Mouse (Mus musculus): ENCODE results near the gene Tmem179. TPM values are rescaled to one million over a fixed set of nuclear protein-coding genes. Genes with fewer than 3 reads are reported as not detected.

Gene Tmem179
- polyA plus RNA-seq, 2 experiments, result 0.28 to 0.36 TPM

DNA sequence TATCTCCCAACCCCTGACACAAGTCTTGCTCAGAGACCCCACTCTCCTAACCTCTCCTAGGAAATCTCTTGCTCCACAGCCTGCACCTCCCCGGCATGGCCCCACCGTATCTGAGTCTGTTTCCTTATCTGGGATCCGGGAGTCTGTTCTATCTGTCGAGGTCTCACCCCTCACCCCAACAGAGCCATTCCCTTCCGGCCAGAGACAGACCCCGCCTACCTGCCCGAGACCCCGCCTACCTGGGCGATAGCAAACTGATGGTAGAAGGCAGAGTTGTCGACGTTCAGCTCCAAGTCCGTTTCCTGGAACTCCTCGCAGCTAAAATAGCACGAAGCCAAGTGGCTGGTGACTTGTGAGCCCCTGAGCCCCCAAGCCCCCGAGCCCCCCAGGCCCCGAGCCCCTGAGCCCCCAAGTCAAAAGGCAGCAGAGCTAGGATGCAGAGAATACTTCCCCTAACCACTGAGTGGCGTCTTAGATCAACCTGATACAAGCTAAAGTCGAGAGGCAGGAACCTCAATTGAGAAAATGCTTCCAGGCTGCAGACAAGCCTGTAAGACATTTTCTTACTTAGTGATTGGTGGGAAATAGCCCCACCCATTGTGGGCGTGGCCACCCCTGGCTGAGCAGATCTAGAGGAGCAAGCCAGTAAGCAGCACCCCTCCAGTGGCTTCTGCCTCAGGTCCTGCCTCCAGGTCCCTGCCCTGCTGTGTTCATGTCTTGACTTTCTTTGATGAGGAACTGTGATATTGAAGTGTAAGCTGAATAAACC, 13.4 kb downstream of the Tmem179 start:
- Histone ChIP-seq H3K4me2 (replicated peaks; ENCODE audit: low read depth, low read length, severe bottlenecking) (no peak overlapping the region), H3K27me3 (ENCODE audit: control insufficient read depth, insufficient read depth, low read length) (no peaks in the 10 kb centered on the region), H3K4me1 (ENCODE audit: control insufficient read depth, insufficient read depth, low read length) (no peaks in the 10 kb centered on the region), H3K36me3 (ENCODE audit: control insufficient read depth, insufficient read depth, low read length) (no peaks in the 10 kb centered on the region), H3K4me3 (replicated peaks; ENCODE audit: low read length) (no peak overlapping the region), H3K9me3 (ENCODE audit: control insufficient read depth, low read length) (no peaks in the 10 kb centered on the region), H3K27ac (replicated peaks; ENCODE audit: low read depth, low read length) (no peak overlapping the region), H3K9ac (ENCODE audit: low read depth, low read length, severe bottlenecking) (no peak overlapping the region)
- WGBS, result 33% methylated on average over 19 of the region's 19 CpGs
- ATAC-seq (ENCODE audit: low FRiP score, low read depth) (no peak), DNase-seq (ENCODE audit: low spot score) (no peak)
- TF ChIP-seq POLR2A (IDR thresholded peaks at IDR 0.05; ENCODE audit: borderline replicate concordance, extremely low read depth, insufficient read depth, insufficient read length), result no peak

DNA sequence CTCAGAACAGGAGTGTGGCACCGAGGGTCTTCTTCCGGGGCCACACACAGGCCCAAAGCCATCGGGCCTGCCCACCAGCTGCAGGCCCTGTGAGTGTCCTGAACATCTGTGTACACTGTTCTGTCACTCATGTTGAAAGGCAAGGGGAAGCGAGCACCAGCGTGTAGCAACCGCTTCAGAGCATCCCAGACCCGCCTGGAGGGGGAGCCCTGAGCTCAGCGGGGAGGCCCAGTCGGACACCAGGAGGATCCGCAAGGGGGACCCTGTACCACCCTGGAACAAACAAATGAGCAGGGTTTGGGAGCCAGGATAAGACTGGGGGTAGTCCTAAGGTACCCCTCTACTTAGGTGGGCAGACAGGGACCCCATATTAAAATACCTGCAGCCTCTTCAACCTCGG, 17.9 kb downstream of the Tmem179 start:
- H3K9ac ChIP-seq (ENCODE audit: low read depth, low read length, severe bottlenecking), result no peak overlapping the region
- H3K27me3 ChIP-seq (ENCODE audit: control insufficient read depth, insufficient read depth, low read length), result no peaks in the 10 kb centered on the region
- ATAC-seq (ENCODE audit: low FRiP score, low read depth) (no peak), DNase-seq (ENCODE audit: low spot score) (no peak)
- 39% methylated on average over 11 of the region's 11 CpGs for WGBS
- H3K4me2 ChIP-seq (replicated peaks; ENCODE audit: low read depth, low read length, severe bottlenecking), result no peak overlapping the region
- H3K4me3 ChIP-seq (replicated peaks; ENCODE audit: low read length), result no peak overlapping the region
- no peak overlapping the region for H3K27ac ChIP-seq (replicated peaks; ENCODE audit: low read depth, low read length)
- H3K36me3 ChIP-seq (ENCODE audit: control insufficient read depth, insufficient read depth, low read length), result no peaks in the 10 kb centered on the region
- H3K4me1 ChIP-seq (ENCODE audit: control insufficient read depth, insufficient read depth, low read length), result no peaks in the 10 kb centered on the region
- no peak for TF ChIP-seq POLR2A (IDR thresholded peaks at IDR 0.05; ENCODE audit: borderline replicate concordance, extremely low read depth, insufficient read depth, insufficient read length)
- no peaks in the 10 kb centered on the region for H3K9me3 ChIP-seq (ENCODE audit: control insufficient read depth, low read length)

DNA sequence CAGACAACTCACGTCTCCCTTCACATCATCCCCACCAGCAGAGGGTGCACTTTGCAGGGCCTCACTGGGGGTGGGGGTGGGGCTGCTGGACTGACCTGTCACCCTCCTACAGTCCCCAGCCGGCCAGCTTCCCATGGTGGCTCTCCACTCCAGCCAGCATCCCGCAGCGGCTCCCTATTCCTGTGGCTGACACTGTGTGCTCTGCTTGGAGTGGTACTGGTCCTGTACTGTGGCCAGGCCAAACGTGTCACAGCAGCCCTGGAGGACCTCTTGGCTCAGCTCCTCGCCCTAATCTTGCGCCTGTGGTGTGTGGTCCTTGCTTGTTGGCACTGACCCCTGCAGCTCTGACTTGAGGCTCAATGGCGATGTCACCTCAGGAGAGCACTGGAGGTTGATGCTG, 18.8 kb downstream of the Tmem179 start:
- H3K4me3 ChIP-seq (replicated peaks; ENCODE audit: low read length), result no peak overlapping the region
- no peaks in the 10 kb centered on the region for H3K9me3 ChIP-seq (ENCODE audit: control insufficient read depth, low read length)
- H3K4me2 ChIP-seq (replicated peaks; ENCODE audit: low read depth, low read length, severe bottlenecking), result no peak overlapping the region
- ATAC-seq (ENCODE audit: low FRiP score, low read depth), result no peak
- TF ChIP-seq POLR2A (IDR thresholded peaks at IDR 0.05; ENCODE audit: borderline replicate concordance, extremely low read depth, insufficient read depth, insufficient read length), result no peak
- no peak overlapping the region for H3K9ac ChIP-seq (ENCODE audit: low read depth, low read length, severe bottlenecking)
- H3K36me3 ChIP-seq (ENCODE audit: control insufficient read depth, insufficient read depth, low read length), result no peaks in the 10 kb centered on the region
- WGBS, result 78% methylated on average over 8 of the region's 8 CpGs
- no peak overlapping the region for H3K27ac ChIP-seq (replicated peaks; ENCODE audit: low read depth, low read length)
- no peaks in the 10 kb centered on the region for H3K27me3 ChIP-seq (ENCODE audit: control insufficient read depth, insufficient read depth, low read length)
- H3K4me1 ChIP-seq (ENCODE audit: control insufficient read depth, insufficient read depth, low read length), result no peaks in the 10 kb centered on the region
- no peak for DNase-seq (ENCODE audit: low spot score)

DNA sequence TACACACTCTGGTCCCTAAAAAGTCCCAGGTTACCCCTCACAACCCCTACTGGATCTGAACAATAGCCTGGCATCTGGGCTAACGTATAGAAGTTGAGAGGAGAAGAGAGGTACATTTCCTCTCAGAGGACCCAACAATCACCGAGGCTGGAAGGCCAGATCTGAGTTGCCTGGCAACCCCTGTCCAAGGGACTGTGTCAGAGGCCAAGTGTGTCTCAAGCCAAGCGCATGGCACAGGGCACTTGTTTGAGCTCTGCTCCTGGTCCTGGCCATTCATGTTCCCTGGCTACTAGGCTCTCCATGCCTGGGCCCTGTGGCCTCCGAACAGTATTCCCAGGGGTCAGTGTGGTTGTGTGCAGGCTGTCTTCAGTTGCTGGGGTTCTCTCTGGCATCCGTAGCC, 20.4 kb downstream of the Tmem179 start:
- no peaks in the 10 kb centered on the region for H3K9me3 ChIP-seq (ENCODE audit: control insufficient read depth, low read length)
- no peak overlapping the region for H3K27ac ChIP-seq (replicated peaks; ENCODE audit: low read depth, low read length)
- WGBS, result 80% methylated on average over 5 of the region's 5 CpGs
- ATAC-seq (ENCODE audit: low FRiP score, low read depth) (no peak), DNase-seq (ENCODE audit: low spot score) (no peak)
- no peak overlapping the region for H3K9ac ChIP-seq (ENCODE audit: low read depth, low read length, severe bottlenecking)
- H3K4me1 ChIP-seq (ENCODE audit: control insufficient read depth, insufficient read depth, low read length), result peaks cover 8% of the 10 kb centered on the region
- no peak overlapping the region for H3K4me2 ChIP-seq (replicated peaks; ENCODE audit: low read depth, low read length, severe bottlenecking)
- H3K4me3 ChIP-seq (replicated peaks; ENCODE audit: low read length), result no peak overlapping the region
- no peaks in the 10 kb centered on the region for H3K36me3 ChIP-seq (ENCODE audit: control insufficient read depth, insufficient read depth, low read length)
- no peak for TF ChIP-seq POLR2A (IDR thresholded peaks at IDR 0.05; ENCODE audit: borderline replicate concordance, extremely low read depth, insufficient read depth, insufficient read length)
- H3K27me3 ChIP-seq (ENCODE audit: control insufficient read depth, insufficient read depth, low read length), result no peaks in the 10 kb centered on the region

DNA sequence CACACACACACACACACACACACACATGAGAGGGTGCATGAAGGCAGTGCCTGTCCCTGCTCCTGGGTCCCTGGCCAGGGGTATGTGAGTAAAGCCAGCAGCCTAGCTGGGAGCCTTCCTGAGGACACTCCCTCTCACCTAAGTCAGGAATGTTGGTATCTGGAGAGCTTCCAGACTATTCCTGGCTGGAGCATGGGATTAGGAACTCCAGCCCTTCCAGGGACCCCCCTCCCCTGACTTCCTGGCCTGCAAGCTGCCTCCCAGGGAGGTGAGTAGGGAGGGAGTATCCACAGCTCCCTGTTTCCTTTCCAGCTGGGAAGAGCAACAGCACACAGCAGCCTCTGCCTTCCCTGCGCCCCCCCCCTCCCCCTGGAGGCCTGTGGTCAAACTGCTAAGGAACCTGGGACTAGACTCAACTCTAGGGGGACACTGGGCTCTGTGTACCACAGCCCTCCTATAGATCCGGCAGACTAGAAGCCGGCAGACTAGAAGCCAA, 26.1 kb downstream of the Tmem179 start:
- Histone ChIP-seq H3K9me3 (ENCODE audit: control insufficient read depth, low read length) (no peaks in the 10 kb centered on the region), H3K4me2 (replicated peaks; ENCODE audit: low read depth, low read length, severe bottlenecking) (peak overlapping the region; percentile 35), H3K9ac (ENCODE audit: low read depth, low read length, severe bottlenecking) (no peak overlapping the region), H3K4me3 (replicated peaks; ENCODE audit: low read length) (no peak overlapping the region), H3K27ac (replicated peaks; ENCODE audit: low read depth, low read length) (peak overlapping the region; percentile 79), H3K27me3 (ENCODE audit: control insufficient read depth, insufficient read depth, low read length) (no peaks in the 10 kb centered on the region), H3K36me3 (ENCODE audit: control insufficient read depth, insufficient read depth, low read length) (no peaks in the 10 kb centered on the region), H3K4me1 (ENCODE audit: control insufficient read depth, insufficient read depth, low read length) (peaks cover 22% of the 10 kb centered on the region)
- ATAC-seq (ENCODE audit: low FRiP score, low read depth), result peak; percentile 80
- peak; percentile 82 for DNase-seq (ENCODE audit: low spot score)
- TF ChIP-seq POLR2A (IDR thresholded peaks at IDR 0.05; ENCODE audit: borderline replicate concordance, extremely low read depth, insufficient read depth, insufficient read length), result no peak
- WGBS, result 0% methylated on average over 2 of the region's 3 CpGs
